Mouse (Mus musculus) neural tube, embryonic 10.5 days (tissue): ENCODE measurements around the gene Scamp1.

ENCODE experiments used
- DNase-seq: peaks from one replicate; pipeline ENCODE4 v3.0.0-alpha.2; 2017; ENCODE audit warnings: low spot score; ENCODE audit errors: extremely low spot score

Gene Scamp1

DNA sequence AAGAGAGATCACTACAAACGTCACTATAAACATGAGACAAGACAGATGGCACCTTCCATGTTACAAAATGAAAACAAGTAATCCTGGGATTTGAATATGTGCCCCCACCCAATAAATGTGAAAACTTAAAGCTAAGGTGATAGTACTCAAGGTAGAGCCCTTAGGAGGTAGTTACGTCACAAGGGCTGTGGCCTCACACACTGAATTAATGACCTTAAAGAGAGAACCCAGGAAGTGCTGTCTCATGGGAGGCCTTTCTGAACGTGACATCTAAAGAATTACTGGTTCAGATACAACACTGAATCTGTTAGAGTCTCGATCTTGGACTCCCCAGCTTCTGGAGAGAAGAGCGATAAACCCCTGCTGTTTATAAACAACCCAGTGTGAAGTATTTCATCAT lies 6.2 kb downstream of the Scamp1 start:
- DNase-seq: no peak

DNA sequence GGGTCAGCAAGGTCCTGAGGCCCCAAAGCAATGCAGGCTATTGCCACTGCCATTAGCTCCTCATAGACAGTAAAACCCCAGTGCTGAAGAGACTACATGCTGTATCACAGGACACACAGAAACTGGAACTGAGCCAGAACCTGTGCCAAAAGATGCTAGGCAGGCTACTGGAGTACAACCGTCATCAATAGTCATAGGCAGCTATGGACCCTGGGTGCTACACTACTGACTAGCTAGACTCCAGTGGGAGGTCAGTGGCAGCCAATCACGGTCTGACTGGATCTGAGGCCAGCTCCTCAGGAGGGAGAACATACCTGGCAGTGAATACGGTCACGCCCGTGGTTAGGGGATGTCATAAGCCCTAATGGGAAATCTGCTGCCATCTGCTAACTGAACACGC lies 14.4 kb downstream of the Scamp1 start:
- DNase-seq: no peak

DNA sequence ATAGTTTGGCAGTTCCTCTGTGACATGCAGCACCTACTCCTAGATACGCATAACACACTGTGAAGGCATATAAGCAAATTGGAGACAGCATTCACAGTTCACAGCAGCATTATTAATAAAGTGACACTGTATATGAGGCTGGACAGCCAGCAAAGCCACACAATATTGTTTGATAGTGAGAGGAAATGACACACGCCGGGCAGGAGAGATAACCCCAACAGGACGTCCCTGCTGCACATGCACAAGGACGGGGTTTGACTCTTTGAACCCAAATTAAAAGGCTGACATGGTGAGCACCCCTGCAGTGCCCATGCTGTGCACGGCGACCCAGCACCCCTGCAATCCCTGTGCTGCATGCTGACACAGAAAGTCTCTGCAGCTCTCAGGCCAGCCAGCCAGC lies 17.5 kb downstream of the Scamp1 start:
- no peak for DNase-seq

DNA sequence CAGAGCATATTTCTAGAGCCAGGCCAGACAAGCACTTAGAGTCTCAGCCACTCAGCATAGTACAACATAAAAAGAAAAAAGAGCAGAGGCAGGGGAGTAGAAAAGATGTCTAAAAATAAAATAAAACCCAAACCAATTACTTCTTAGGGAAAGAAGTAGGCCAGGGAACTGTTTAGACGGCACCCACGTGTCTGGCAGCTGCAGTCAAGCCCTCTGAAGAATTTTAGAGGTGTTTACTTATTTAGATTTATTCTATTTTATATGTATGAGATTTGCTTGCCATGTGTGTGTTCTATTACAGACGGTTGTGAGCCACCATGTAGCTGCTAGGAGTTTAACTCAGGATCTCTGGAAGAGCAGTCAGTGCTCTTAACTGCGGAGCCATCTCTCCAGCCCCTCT lies 18.5 kb downstream of the Scamp1 start:
- no peak for DNase-seq

DNA sequence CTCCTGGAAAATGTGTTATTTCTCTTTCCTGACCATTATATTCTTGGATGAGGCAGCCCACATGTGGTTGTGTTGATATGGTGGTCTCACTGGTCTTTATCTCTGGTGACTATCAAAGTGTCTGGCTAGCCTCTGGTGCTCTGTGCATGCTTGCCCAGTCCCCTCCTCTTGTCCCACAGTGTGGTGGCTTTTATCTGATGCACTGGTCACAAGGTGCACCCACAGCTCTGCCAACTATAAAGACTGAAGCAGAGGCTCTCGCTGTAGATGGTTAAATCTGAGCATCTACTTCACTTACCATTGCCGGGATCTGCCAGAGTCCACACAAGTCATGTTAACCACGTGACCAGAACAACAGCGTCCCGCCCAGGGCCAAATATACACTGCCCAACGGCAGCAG lies 19.1 kb downstream of the Scamp1 start:
- DNase-seq: no peak

DNA sequence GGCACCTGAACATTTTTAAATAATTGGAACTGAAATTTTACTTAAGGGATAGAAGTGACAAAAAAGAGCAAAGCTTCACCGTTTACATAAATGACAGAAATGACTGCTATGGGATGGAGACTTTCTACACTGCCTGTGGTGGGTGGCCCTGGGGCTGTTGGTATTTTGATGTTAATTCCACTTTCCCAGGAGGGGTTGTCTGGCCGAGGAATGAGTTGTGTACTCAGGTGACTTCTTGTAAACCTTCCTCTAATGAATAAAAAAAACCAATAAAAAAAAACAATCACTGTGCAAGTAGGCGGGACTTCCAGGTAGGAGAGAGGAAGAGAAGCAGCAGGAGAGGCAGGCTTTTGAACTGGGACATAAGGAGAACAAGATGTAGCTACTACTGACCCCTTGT lies 20.4 kb downstream of the Scamp1 start:
- no peak for DNase-seq

DNA sequence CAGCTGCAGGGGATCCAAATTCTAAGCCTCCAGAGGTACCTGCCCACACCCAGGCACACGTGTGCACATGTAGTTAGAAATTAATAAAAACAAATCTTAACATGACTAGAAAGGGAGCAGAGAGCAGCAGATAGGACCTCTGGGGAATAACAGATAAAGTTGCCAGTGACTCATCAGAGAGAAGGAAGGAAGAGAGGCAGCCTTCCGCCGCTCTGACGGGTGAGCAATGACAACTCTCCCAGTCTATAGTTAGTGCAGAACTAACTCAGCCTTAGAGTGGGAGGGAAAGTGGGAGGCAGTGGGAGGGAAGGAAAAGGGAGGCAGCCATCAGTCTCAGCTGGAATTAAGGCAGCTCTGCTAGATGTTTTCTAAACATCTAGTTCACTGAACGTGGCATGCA lies 21.7 kb downstream of the Scamp1 start:
- no peak for DNase-seq

DNA sequence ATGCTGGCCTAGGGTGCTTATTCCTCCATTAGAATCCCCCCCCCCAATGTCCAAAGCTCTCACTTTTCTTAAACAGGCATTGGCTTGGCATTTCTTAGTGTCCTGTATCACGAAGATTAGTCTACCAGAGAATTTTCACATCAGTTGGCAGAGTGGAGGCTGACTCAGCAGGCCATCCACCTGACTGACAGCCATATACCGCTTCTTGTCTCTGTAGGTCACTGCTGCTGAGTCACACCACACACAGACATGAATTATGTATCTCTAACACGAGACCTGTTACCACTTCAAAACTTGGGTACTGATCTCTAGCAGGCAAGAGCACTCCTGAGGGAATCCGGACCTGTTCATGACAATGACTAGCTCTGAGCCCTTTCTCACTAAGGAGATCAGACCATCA lies 23.1 kb downstream of the Scamp1 start:
- DNase-seq: no peak

DNA sequence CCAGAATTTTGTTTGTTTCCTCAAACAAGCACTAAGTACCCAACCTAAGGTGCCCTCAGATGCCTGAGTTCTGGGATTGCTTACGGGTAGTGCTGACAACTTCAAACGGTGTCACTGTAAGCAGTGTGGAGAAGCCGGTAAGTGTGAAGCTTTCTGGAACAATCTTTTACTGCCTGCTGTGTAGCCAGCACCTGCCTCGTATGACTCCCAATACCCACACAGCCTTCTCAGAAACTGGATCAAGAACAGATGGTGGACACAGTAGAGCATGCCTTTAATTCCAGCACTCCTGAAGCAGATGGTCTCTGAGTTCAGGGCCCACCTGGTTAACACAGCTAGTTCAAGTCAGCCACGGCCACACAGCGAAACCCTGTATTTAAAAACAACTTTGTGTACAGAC lies 24.0 kb downstream of the Scamp1 start:
- DNase-seq: no peak

DNA sequence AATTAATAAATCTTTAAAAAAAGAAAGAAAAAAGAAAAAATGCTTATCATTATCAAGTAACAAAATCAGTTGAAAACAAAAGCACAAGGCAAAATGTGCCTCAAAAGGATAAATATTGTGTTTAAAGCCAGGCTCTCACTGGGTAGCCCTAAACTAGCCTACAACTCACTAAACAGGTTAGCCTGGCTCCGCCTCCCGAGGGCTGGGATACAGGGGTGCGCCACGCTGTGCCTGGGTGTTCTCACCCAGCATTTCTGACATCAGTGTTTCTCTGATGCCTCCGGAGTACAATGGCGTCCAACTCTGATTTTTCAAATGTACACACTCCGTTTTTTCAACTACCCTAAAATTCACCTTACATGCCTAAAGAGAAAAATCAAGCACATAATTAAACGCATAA lies 24.7 kb downstream of the Scamp1 start:
- DNase-seq: no peak

DNA sequence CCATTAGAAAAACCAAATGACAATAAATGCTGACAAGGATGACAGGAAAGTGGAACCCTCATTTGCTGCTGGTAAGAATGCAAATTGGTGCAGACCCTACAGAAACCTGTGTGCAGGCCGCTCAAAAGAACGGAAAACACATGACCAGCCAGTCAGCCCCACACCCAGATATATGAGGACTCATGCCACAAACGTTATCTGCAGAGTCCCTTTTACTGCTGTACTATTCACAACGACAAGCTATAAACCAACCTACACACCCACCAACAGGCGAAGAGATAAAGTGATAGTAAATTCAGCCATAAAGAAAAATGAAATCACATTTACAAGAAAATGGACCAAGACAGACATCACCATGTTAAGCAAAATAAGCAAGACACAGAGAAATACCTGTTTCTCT lies 26.4 kb downstream of the Scamp1 start:
- DNase-seq: no peak

DNA sequence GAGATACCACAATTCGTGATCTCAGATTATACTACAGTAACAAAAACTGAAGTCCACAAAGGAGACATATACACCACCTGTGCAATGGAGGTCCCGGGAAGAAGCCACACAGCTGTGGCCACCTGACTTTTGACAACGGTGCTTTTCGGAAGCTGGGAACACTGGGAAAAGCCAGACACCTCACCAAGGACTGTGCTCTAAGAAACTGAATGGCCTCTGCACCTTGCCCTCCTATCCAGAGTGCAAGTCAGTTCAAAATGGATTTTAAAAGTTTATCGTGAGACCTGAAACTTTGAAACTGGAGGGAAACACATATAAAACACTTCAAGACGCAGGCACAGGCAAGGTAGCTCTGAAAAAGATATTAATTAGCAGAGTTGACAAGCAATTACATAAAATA lies 27.1 kb downstream of the Scamp1 start:
- no peak for DNase-seq

DNA sequence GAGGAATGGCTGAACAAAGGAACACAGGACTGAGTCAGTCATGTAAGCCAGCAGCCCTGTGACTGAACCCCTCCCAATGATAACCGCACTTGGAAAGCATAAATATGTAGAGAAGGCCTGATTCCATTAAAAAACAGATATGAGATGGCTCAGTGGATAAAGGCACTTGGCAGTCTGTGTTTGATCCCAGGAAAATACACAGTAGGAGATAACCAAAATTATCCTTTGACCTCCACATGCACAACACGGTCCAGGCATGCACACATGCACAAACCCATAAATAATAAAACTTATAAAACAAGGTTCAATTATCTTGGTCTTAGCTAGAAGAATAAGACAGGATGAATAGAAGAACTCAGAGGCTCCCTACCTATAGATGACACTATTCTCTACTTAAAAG lies 27.9 kb downstream of the Scamp1 start:
- DNase-seq: no peak

DNA sequence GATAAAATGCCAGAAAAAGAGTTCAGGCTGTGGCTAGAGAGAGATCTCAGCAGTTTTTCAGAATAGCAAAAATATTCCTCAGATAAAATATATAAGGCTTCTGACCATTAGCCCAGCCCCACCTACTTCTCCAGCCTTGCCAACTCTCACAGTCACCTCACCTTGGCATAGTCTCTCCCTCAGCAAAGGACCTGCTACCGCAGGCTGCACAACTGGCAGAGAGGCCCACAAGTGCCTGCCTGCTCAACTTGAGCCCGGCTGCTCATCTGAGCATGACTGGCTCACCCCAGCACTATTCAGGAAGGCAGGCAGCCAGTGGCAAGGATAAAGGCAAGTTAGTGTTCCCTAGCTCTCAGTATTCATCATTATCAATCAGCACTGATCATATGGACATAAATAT lies 30.5 kb downstream of the Scamp1 start:
- DNase-seq: no peak

DNA sequence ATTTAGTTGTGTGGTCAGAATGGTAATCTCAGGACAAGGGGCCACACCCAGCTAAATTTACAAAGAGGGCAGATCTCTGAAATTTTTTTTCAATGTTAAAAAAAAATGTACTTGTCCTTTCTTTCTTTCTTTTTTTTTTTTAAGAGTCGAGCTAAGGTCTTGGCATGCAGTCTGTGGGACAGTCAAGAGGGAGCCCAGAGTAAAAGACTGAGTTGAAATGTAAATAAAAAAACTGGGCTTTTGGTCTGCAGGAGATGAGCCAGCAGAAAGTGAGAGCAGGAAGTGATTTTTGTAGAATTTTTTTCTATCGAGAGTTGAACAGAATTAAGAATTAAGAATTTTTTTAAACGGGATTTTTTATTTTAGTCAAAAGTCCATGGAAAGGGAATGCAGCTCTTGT lies 31.4 kb downstream of the Scamp1 start:
- DNase-seq: no peak

DNA sequence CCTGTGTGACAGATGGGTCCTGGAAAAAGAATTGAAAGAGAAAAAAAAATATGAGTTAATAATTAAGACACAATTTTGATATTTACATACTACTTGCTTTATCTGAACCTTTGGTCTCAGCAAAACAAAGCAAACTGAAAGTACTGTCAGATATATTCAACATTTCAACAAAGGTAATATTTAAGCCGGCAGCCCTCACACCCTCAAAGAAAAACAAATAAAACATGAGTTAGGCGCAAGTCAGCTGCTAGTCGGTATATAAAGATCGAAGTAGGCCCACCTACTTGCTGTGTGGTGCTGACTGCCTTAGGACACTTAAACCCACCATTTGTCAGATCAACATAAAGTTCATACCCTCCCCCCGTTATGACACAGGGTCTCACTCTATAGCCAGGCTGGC lies 32.6 kb downstream of the Scamp1 start:
- no peak for DNase-seq

DNA sequence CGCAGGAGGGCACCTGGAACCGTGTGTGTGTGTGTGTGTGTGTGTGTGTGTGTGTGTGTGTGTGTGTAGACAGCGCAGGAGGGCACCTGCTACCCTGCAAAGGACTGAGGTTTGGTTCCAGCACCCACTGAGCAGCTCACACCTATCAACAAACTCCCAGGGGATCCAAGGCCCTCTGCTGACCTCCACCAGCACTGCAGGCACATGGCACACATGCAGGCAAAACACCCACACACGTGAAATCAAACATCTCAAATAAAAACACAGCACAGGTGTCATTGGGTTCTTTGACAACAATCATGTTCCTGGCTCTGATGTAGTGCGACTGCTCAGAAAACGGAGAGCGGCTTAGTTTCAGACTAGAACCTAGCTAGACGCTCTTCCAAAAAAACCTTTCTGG lies 34.9 kb downstream of the Scamp1 start:
- no peak for DNase-seq

DNA sequence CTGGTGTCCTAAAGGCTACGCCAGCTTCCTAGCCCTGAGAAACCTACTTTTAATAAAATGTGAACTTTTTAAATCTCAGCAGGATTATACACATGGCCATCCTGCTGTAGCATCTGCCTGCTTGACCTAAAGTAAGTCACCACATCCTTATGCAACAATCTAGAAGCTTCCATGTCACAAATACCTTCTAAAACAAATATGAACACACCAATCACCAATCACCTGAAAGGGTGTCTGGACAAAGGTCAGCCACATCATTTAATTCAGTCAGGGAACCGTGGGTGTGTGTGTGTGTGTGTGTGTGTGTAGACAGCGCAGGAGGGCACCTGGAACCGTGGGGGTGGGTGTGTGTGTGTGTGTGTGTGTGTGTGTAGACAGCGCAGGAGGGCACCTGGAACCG lies 35.5 kb downstream of the Scamp1 start:
- no peak for DNase-seq

DNA sequence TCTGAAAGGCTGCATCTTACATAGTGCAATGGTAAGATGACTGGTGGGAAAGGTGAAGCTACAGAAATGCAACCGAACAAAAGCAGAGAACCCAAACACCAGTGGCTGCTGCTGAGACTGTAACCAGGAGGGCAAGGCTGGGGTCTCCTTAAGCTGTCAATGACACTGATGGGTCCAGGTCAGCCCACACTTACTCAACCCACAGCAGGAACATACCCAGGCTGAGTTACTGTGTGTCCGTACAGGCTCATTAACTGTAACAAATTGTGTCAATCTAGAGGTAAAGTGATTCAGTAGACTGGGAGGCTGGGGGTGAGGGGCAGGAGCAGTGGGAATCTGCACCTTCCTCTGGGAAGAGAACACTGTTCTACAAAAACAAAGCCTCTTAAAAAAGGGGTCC lies 42.8 kb downstream of the Scamp1 start:
- DNase-seq: no peak

DNA sequence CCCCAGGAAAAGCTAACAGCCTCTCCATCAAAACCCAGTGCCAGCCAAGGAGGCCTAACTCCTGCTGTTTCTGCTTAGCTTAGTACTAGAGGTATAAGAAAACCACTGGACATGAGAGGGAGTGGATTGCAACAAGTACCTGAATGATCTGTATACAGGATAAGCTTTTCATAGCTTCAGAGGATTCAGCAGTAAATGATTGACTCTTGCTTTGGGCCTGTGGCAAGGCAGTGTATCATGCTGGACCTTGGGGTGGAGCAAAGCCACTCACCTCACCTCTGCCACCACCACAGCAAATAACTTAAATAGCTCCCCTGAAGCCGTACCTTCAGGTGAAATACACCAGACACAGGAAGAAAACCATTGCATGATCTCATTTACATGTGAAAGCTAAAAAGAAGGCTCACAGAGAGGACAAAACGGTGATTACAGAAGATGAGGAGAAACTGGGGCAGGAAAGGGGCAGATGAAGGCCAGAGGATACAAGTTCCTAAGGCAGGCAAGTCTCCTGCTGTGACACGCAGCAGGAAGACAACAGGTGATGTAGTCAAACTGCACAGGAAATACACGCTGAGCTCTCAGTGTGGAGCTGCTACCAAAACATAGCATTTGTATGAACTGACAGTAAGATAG lies 43.6 kb downstream of the Scamp1 start:
- no peak for DNase-seq

DNA sequence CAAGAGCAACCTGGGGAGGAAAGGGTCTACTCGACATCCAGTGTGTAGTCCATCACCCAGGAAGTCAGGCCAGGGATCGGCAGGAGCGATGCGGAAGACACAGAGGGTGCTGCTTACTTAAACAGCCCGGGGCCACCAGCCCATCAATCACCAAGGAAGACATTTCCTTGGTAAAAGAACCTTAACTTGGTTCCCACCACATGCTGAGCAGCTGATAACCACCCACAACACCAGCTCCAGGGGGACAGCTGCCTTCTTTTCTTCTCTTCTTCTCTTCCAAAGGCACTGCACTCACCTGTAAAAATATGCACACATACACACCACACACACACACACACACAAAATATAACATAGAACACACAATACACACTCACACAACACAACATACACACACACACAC lies 44.8 kb downstream of the Scamp1 start:
- DNase-seq: no peak

DNA sequence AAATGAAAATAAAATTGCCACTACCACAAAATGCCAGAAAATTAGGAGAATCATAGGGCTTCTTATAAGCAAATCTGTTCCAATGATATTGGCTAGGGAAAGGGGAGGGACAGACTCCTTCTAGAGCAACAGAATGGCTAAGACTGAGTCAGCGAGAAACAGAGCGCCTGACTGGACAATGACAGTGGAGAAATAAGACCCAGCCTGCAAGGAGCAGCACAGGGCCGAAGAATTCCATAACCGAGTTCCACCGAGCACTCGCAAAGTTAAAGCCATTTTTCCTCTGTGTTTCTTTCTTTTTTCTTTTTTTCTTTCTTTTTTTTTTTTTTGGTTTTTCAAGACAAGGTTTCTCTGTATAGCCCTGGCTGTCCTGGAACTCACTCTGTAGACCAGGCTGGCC lies 45.5 kb downstream of the Scamp1 start:
- DNase-seq: no peak

DNA sequence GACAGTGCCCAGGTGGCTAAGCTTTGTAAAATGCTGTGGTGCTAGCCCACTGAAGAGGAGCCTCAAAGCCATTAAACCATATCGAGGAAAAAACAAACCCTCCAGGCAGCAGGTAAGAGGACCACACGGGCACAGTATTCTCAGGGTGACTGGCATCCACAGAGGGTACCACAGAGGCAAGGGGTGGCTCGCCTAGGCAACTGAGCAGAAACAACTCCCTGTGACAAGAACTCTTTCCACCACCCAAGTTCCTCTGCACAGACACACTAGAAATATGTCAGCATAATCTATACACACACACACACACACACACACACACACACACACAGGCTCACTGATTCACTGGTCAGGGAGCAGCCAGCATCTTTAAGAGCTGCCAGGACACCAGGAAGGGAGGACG lies 46.2 kb downstream of the Scamp1 start:
- DNase-seq: no peak

DNA sequence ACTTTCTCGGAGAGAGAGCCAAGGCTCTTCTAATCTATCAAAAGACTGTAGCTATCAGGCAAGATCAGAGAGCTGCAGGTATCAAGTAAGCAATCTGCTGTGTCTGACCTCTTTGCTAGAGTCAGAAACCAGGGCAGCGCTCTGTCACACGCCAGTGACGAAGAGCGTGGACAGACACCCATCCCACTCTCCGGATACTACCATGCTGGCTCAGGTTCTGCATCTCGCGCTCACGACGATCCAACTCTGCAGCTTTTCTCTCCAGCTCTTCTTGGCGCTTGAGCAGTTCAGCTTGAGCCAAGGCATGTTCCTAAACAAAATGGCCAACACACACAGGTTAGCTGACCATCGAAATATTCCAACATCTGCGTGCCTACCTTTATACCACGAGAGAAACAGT lies 53.8 kb downstream of the Scamp1 start:
- no peak for DNase-seq
